Mouse (Mus musculus) ZHBTc4 (cell line): ENCODE results near the gene Tmprss12.
"Not testable (repeated sequence)": the region's sequence is repeated elsewhere in the genome, so short reads cannot be mapped to it uniquely, and the experiment has no call there.

Experiments
- DNase-seq: peaks from one replicate; pipeline ENCODE4 v3.0.0-alpha.2; 2011; ENCODE audit warnings: low read depth, low spot score

Tmprss12 gene

DNA sequence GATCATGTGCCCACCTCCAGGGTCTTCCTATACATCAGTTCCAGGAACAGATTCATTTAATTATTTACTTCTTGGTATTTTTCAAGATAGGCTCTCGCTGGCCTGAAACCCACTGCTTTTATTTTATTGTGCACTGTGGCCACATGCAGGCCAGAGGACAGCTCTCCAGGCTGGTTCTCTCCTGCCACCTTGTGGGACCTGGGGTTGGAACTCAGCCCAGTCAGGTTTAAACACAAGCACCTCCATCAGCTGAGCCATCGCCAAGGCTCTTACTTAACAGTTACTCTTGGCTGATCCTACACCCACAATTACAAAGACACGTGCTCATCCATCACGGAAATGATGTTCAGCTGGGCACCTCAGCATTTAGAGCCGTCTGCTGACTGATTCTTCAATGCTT is 40.5 kb downstream of the Tmprss12 start:
- peak; percentile 72 for DNase-seq

DNA sequence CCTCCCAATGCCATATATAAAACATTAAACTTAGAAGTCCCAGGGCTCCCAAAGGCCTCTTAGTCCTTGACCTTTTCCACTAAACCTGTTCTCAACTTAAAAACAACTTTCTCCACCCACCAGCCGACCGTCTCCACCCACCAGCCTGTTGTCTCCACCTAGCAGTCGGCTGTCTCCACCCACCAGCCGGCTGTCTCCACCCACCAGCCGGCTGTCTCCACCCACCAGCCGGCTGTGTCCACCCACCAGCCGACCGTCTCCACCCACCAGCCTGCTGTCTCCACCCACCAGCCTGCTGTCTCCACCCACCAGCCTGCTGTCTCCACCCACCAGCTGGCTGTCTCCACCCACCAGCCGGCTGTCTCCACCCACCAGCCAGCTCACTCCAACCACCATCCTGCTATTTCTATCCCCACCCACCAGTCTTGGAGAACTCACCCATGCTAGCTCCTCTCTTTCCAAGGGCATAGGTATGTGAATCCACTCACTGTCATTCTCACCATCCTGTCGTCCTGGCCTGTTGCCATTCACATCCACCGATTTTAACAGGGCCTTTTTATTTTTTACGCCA is 43.5 kb downstream of the Tmprss12 start:
- DNase-seq: peak; percentile 80

DNA sequence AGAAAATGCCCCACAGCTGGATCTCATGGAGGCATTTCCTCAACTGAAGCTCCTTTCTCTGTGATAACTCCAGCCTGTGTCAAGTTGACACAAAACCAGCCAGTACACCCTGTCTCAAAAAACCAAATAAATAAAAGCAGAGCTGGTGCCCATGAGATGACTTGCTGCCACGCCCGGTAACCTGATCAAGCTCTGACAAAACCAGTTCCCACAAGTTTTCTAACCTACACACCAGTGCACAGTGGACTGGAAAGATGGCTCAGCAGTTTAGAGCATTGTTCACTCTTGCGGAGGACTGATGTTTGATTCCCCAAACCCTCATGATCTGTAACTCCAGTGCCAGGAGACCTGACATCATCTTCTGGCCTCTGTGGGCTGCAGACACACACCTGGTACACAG is 44.6 kb downstream of the Tmprss12 start:
- DNase-seq: no peak

DNA sequence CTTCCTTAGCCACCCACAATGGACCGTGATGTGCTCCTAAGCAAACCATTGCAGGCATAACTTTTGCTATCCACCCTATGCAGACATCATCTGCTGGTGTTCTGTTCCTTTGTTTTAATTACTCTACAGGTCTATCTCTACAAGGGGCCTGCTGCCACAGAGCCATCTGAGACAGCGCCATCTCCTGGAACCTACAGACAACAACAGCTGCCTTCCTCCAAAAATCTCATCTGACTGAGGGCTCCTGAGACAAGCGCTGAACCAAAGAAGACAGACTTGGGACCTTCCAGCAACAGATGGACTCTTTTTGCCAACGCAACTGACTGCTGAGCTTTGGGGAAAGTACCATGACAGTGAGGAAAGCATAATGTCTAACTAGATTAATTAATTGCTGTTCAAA is 47.5 kb downstream of the Tmprss12 start:
- DNase-seq: peak; percentile 66

DNA sequence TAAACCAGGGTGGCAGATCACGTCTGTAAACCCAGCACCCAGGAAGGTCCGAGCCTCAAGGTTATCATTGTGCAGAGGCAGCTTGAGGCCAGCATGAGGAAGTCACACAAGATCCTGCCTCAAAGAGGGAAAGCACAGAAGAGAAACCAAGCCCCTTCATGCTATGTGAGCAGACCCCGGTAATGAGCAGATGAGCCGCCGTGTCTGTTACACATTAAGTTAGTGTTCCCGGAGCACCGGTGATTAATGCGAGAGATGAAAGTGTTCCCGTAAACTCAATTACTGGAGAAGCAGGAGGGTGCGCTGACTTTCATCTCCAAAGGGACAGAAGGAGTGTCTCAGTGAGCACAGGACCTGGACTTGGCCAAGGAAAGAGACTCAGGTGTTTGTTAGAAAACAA is 48.7 kb downstream of the Tmprss12 start:
- DNase-seq: not testable (repeated sequence)

DNA sequence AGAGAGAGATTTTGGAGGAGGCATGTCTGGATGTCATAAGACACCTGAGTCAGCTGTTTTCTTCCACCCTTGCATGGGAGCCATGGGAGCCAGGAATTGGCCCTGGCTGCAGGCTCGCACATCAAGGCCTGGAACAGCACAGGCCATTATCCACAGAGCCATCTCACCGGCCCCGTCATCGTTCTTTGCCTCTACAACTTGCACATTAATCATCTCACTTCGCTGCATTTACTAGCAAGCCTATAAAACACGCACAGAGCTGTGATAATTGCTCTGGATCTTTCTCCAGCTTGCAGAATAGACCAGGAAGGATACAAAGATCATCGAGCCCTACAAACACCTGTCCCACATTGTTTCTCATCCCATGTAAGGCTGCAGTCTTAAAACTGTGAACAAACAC is 50.1 kb downstream of the Tmprss12 start:
- no peak for DNase-seq

DNA sequence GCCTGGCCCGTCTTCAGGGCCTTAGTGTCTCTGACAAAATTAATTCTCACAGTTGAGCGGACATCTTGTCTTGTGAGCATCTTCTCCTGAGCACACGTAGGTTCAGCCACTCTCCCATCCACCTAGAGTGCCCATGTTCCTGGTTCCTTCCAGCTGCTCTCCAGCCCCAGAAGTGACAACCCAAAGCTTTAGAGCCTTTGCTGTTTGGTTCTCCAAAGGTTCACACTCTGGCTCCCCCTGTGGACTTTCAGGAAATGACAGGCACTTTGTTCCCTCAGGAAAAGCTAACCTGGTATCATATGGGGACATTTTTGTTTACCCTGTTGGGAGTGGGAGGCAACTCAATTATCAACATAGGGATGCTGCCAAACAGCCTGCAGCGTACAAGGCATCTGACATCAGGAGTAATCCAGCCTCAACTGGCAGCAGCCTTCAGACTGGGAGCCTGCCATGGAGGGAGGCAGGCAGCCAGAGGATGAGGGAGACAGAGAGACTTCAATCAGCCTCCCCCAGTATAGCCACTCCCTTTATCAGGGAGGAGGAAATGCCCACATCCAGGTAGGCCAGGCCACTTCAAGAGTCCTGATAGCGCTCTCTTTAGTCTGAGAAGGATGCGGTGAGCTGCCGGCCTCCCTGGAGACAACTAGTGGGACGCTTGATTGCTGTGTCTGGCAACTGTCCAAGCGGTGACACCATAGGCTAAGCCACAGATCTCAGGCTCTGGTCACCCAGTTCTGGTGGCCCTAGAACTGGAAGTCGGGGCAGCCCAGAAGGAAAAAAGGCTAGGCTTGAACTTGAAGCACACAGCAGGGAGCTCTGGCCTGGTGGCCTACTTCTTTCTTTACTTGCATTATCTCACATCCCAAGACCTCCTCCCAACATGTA is 51.7 kb downstream of the Tmprss12 start:
- not testable (repeated sequence) for DNase-seq

DNA sequence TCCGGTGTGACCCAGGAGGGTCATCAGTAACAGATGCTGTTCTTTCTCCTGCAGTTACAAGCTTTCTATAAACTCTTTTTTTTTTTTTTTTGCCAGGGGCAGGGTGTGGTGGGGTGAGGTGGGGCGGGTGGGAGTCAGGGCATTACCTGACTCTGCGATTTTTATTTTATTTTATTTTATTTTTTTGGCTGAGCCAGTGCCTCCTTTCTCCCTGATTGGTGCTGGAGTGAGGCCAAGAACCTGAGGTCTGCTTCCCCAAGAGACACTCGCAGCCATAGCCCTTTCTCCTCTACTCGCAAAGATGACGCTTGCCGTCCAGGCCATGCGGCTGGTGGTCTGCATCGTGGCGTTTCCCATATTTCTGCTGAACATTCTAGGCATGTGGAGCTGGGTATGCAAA is 54.0 kb downstream of the Tmprss12 start, which contains the start of gene Mettl7a3:
TSS of gene Mettl7a3 (plus strand) at position 301 of the 400 bp plus-strand sequence.
- no peak for DNase-seq

DNA sequence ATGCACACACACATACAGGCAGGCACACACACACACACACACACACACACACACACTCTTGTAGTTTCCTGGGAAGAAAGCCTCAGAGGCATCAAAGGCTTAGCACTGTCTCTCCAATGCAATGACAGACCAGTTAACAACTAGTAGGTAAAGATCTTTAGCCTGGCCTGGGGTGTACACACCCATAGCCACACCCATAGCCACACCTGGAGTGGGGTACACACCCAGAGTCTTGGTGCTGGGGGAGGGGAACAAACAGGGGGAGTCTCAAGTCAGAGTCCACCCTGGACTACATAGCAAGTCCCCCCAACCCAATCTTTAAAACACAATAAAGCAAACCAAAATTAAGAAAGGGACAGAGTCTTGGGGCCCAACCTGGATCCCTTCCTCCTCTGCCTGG is 56.7 kb downstream of the Tmprss12 start:
- not testable (repeated sequence) for DNase-seq

DNA sequence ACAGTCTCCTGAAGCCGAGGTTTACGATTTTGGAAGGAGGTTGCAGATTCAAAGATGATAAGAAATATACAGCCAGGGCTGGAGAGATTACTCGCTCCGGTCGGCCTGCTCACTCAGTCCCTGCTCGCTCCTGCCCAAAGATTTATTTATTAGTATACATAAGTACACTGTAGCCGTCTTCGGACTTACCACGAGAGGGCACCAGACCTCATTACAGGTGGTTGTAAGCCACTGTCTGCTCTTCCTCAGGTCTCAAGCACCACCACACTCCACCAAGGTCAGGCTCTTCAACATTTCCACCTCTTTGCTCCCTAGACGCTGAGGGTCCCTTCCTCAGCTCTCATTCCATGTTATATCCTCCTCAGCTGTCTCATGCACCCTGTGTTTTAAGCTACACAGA is 57.2 kb downstream of the Tmprss12 start:
- peak; percentile 79 for DNase-seq

DNA sequence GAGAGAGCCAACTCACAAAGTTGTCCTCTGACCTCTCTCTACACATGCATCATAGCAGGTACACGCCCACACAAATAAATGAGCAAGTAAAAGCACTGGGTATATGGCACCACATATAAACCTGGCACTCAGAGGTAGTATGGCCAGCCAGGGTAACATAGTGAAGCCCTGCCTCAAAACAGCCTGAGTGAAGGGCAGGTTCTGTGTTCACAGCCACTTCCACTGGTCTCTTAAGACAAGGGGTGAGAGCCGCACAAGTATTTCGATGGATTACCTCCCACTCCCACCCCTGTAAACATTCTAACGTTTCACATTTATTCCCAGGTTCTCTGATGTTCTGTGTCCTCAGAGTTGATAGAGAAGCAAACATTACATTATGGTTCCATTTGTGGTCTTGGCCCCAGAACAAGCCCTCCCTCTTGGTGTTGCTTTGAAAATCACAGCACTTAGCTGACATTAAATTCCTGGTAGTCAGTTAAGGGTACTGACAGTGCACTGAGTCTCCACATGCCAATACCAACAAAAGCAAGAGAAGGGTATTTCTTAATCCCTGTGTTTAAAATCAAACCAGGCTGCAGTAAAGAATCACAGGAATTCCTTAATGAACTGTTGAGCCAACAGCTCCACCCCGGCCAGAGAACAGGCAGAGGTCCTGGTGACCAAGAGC is 60.8 kb downstream of the Tmprss12 start:
- DNase-seq: not testable (repeated sequence)
